In genomic region chrX:101300427-101301030, GRCm38 (mm10) we compare ENCODE assay signal across 9 mouse cellular contexts. TPM values are rescaled to one million over a fixed set of nuclear protein-coding genes. Genes with fewer than 3 reads are reported as not detected.
DNase-seq lines count a peak whose midpoint lies in the region; ATAC-seq and TF ChIP-seq lines count a peak whose summit lies in the region.
"Had no signal": no experiment of that assay in that cellular context is flagged by ENCODE, and none has a peak within 500 bp of the region (broad histone marks: within the 10 kb centered on the region; RNA-seq: fewer than 3 reads in every experiment).

No protein-coding gene starts in this region.

- peak overlapping the region; percentile 78 for H3K9ac ChIP-seq in midbrain, embryonic 16.5 days (ENCODE audit: low read depth, low read length)

- H3K4me1 ChIP-seq in kidney, adult 2 months (ENCODE audit: control insufficient read depth, insufficient read depth, low read length) = no peaks in the 10 kb centered on the region
- peaks cover 26% of the 10 kb centered on the region for H3K4me1 ChIP-seq in midbrain, embryonic 16.5 days (ENCODE audit: control insufficient read depth, insufficient read depth, low read length)

- no peak for TF ChIP-seq CTCF in kidney, adult 2 months (conservative IDR thresholded peaks at IDR 0.05; ENCODE audit: insufficient read depth, insufficient read length, low read depth, low read length)

- no peak overlapping the region for H3K27ac ChIP-seq in kidney, adult 2 months (ENCODE audit: insufficient read depth, low read depth, low read length)
- peak overlapping the region; percentile 88 for H3K27ac ChIP-seq in midbrain, embryonic 16.5 days (ENCODE audit: low read length)

- no peak for DNase-seq in kidney, adult 2 months
- DNase-seq in kidney, postnatal 36 days = no peak
- DNase-seq in embryo, embryonic 10 days (ENCODE audit: low spot score) = peak; percentile 47
- peak; percentile 3 to 12 for DNase-seq in heart, postnatal 14 days
- DNase-seq in thymus, postnatal 14 days = no peak
- no peak for DNase-seq in right cerebral cortex, postnatal 10 days (ENCODE audit: low spot score in 2 of 2)
- no peak for DNase-seq in right cerebral cortex, postnatal 25 days

- no peaks in the 10 kb centered on the region for H3K27me3 ChIP-seq in kidney, adult 2 months (replicated peaks; ENCODE audit: control insufficient read depth, insufficient read depth, low read length)
- no peaks in the 10 kb centered on the region; the same call in 1 of the 2 replicates for H3K27me3 ChIP-seq in midbrain, embryonic 16.5 days (ENCODE audit: control insufficient read depth, insufficient read depth, low read depth, low read length)

- TF ChIP-seq POLR2A in kidney, adult 2 months (IDR thresholded peaks at IDR 0.05; ENCODE audit: low read depth, low read length) = no peak

- 33% methylated on average over 13 of the region's 13 CpGs for WGBS in kidney, adult 2 months
- 20% methylated on average over 13 of the region's 13 CpGs for WGBS in midbrain, embryonic 16.5 days

- intact Hi-C loops in heart, postnatal 14 days (cut with DNase I) = no loop called here

- ATAC-seq in midbrain, embryonic 16.5 days = peak; percentile 44

- H3K36me3 ChIP-seq in kidney, adult 2 months (ENCODE audit: control insufficient read depth, insufficient read depth, low read length) = no peaks in the 10 kb centered on the region
- no peaks in the 10 kb centered on the region for H3K36me3 ChIP-seq in midbrain, embryonic 16.5 days (ENCODE audit: control insufficient read depth, insufficient read depth, low read length)

- H3K4me2 ChIP-seq in midbrain, embryonic 16.5 days (ENCODE audit: low read length) = peak overlapping the region; percentile 70

- H3K9me3 ChIP-seq in midbrain, embryonic 16.5 days (replicated peaks; ENCODE audit: control insufficient read depth, low read length, poor library complexity, severe bottlenecking) = no peaks in the 10 kb centered on the region

- H3K4me3 ChIP-seq in kidney, adult 2 months (ENCODE audit: insufficient read depth, low read depth, low read length) = peak overlapping the region; percentile 23; the same call in 1 of the 2 replicates
- peak overlapping the region; percentile 57 for H3K4me3 ChIP-seq in midbrain, embryonic 16.5 days (ENCODE audit: low read depth, low read length)

RNA-seq across cellular contexts. Expression of gene Nlgn3, which starts 1.6 kb away (rescaled TPM):
- 0.18 and 0.31 TPM in 2 replicates for polyA plus RNA-seq in kidney, adult 2 months (2012; rRNA removed)
- under 1 TPM; 0.51 to 0.69 TPM for total RNA-seq in heart, postnatal 14 days (2021)
- polyA plus RNA-seq in midbrain, embryonic 16.5 days (2015; fragmentation: Nextera tagmentation; extraction: Ambion mirVana) = 90.9 and 94.7 TPM in 2 replicates

RNA-seq across cellular contexts. Expression of gene Med12, which starts 26.7 kb away (rescaled TPM):
- polyA plus RNA-seq in kidney, adult 2 months (2012; rRNA removed) = 77.2 and 82.6 TPM in 2 replicates
- total RNA-seq in heart, postnatal 14 days (2021) = 10 to 100 TPM; 22.5 to 25.8 TPM
- 24.4 and 26.0 TPM in 2 replicates for polyA plus RNA-seq in midbrain, embryonic 16.5 days (2015; fragmentation: Nextera tagmentation; extraction: Ambion mirVana)

RNA-seq across cellular contexts. Expression of gene Gm20489, which starts 31.7 kb away (rescaled TPM):
- not detected in 2 replicates for polyA plus RNA-seq in kidney, adult 2 months (2012; rRNA removed)
- not detected for total RNA-seq in heart, postnatal 14 days (2021)
- not detected in 2 replicates for polyA plus RNA-seq in midbrain, embryonic 16.5 days (2015; fragmentation: Nextera tagmentation; extraction: Ambion mirVana)
- total RNA-seq: left cerebral cortex, postnatal 25 days had no signal

RNA-seq across cellular contexts. Expression of gene Il2rg, which starts 32.5 kb away (rescaled TPM):
- 7.2 and 21.4 TPM in 2 replicates for polyA plus RNA-seq in kidney, adult 2 months (2012; rRNA removed)
- 10 to 100 TPM; 11.5 to 19.4 TPM for total RNA-seq in heart, postnatal 14 days (2021)
- polyA plus RNA-seq in midbrain, embryonic 16.5 days (2015; fragmentation: Nextera tagmentation; extraction: Ambion mirVana) = 5.6 and 5.7 TPM in 2 replicates

RNA-seq across cellular contexts. Expression of gene Gm614, which starts 36.7 kb away (rescaled TPM):
- not detected in 2 replicates for polyA plus RNA-seq in kidney, adult 2 months (2012; rRNA removed)
- total RNA-seq in heart, postnatal 14 days (2021) = under 1 TPM; 0.32 to 0.38 TPM
- not detected in 2 replicates for polyA plus RNA-seq in midbrain, embryonic 16.5 days (2015; fragmentation: Nextera tagmentation; extraction: Ambion mirVana)
- total RNA-seq: left cerebral cortex, postnatal 25 days had no signal

Comparison
In these comparisons a context has a peak if more than half of its experiments do, and no peak if none do; other contexts are left out.
1. DNase-seq: peak in embryo, embryonic 10 days (single experiment) and heart, postnatal 14 days (2 of 2); none in kidney, adult 2 months (single experiment), kidney, postnatal 36 days (0 of 2), thymus, postnatal 14 days (single experiment), right cerebral cortex, postnatal 10 days (0 of 2) and right cerebral cortex, postnatal 25 days (single experiment).
2. RNA of gene Nlgn3, which starts 1.6 kb away (polyA plus RNA-seq): 90.9 to 94.7 TPM in midbrain, embryonic 16.5 days; 0.18 to 0.31 TPM in kidney, adult 2 months; every median in the first group is over 10 times any median in the second.